Mouse (Mus musculus): ENCODE results near the gene AI464131. TPM values are rescaled to one million over a fixed set of nuclear protein-coding genes. Genes with fewer than 3 reads are reported as not detected.
"Not testable (repeated sequence)": the region's sequence is repeated elsewhere in the genome, so short reads cannot be mapped to it uniquely, and the experiment has no call there.

AI464131 gene
- polyA plus RNA-seq, 1 experiment from 2014 or later = 6.3 TPM

- peaks cover 18% of the 10 kb centered on the region for H3K4me1 ChIP-seq
- no peaks in the 10 kb centered on the region for H3K36me3 ChIP-seq (replicated peaks)
- ATAC-seq (replicated peaks) = peak; percentile 99
- peak within 1 kb of the TSS; percentile 77 for H3K9ac ChIP-seq
- peak within 1 kb of the TSS; percentile 69 for H3K4me3 ChIP-seq
- H3K4me2 ChIP-seq = peak within 1 kb of the TSS; percentile 70
- H3K9me3 ChIP-seq = no peaks in the 10 kb centered on the region
- no peaks in the 10 kb centered on the region for H3K27me3 ChIP-seq (replicated peaks)
- peak within 1 kb of the TSS; percentile 83 for H3K27ac ChIP-seq
- under 1% methylated on average over 70 of the region's 70 CpGs for WGBS
Measured at GRCm38 (mm10) chr4:41464345-41465286, 38.3 kb downstream of the AI464131 start, which contains the start of the genes Kif24 and Nudt2. Kif24 (minus strand) TSS chr4:41464887. Nudt2 (plus strand) TSS chr4:41465151.

DNA sequence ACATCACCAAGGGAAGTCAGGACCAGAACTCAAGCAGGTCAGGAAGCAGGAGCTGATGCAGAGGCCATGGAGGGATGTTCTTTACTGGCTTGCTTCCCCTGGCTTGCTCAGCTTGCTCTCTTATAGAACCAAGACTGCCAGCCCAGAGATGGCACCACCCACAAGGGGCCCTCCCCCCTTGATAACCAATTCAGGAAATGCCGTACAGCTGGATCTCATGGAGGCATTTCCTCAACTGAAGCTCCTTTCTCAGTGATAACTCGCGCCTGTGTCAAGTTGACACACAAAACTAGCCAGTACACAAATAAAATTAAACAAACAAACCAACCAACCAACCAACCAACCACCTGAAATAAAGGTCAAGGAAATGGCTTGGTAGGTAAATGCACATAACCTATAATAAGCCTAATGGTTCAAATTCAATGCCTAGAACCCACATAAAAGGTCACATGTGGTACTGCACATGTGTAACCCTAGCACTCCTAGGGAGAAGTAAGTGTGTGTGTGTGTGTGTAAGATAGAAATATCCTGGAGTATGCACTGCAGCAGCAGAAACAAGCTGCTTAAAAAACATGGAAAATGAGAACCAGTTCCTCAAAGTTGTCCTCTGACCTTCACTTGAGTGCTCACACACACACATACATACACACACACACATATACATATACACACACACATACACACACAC is 39.7 kb downstream of the AI464131 start:
- not testable (repeated sequence) for H3K27me3 ChIP-seq (replicated peaks); H3K9ac ChIP-seq; H3K27ac ChIP-seq; H3K9me3 ChIP-seq; H3K36me3 ChIP-seq (replicated peaks); H3K4me1 ChIP-seq; H3K4me3 ChIP-seq; ATAC-seq (replicated peaks)
- 87% methylated on average over 3 of the region's 3 CpGs for WGBS
- H3K4me2 ChIP-seq = peak overlapping the region; percentile 70; the same call in 1 of the 2 replicates

DNA sequence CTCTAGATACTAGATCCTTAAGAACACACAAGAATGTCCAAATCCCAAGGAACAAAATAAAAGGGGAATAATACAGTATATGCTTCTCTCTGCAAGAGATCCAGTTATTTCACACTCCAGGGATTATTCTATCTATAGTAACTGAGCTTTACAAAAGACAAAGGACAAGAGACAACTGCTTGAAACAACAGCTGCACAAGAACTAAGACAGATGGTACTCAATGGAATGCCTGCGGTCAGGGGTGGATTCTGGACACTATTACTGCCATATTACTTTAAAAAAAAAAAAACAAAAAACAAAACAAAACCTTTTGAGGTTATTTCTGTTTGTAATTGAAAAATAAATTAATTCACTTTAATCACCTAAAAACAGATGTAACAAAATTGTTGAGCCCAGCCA is 42.2 kb downstream of the AI464131 start:
- no peak for ATAC-seq (replicated peaks)
- no peak overlapping the region for H3K4me3 ChIP-seq
- no peak overlapping the region for H3K9ac ChIP-seq
- H3K27ac ChIP-seq = no peak overlapping the region
- H3K9me3 ChIP-seq = no peaks in the 10 kb centered on the region
- no peaks in the 10 kb centered on the region for H3K36me3 ChIP-seq (replicated peaks)
- WGBS = 100% methylated on average over 1 of the region's 1 CpGs
- H3K27me3 ChIP-seq (replicated peaks) = no peaks in the 10 kb centered on the region
- H3K4me2 ChIP-seq = no peak overlapping the region
- H3K4me1 ChIP-seq = peaks cover 9% of the 10 kb centered on the region

GRCm38 (mm10) chr4:41447595-41447994 is 55.3 kb downstream of the AI464131 start:
- H3K4me2 ChIP-seq = no peak overlapping the region
- no peaks in the 10 kb centered on the region for H3K27me3 ChIP-seq (replicated peaks)
- 99% methylated on average over 3 of the region's 3 CpGs for WGBS
- ATAC-seq (replicated peaks) = no peak
- H3K27ac ChIP-seq = no peak overlapping the region
- no peaks in the 10 kb centered on the region for H3K36me3 ChIP-seq (replicated peaks)
- no peaks in the 10 kb centered on the region for H3K9me3 ChIP-seq
- no peak overlapping the region for H3K9ac ChIP-seq
- no peaks in the 10 kb centered on the region for H3K4me1 ChIP-seq
- no peak overlapping the region for H3K4me3 ChIP-seq

Other genes starting within 250 kb of the AI464131 start
- gene Ubap2, start 227.9 kb downstream of the AI464131 start, polyA plus RNA-seq (2015; fragmentation: Nextera tagmentation; extraction: Ambion mirVana) = 58.0 and 61.8 TPM in 2 replicates
- 82.3 TPM in 2 replicates for gene Dcaf12, start 188.2 kb downstream of the AI464131 start, polyA plus RNA-seq (2015; fragmentation: Nextera tagmentation; extraction: Ambion mirVana)
- gene Ubap1, start 154.1 kb downstream of the AI464131 start, polyA plus RNA-seq (2015; fragmentation: Nextera tagmentation; extraction: Ambion mirVana) = 65.2 and 73.8 TPM in 2 replicates
- 3.0 and 3.3 TPM in 2 replicates for gene Kif24, start 38.2 kb downstream of the AI464131 start, polyA plus RNA-seq (2015; fragmentation: Nextera tagmentation; extraction: Ambion mirVana)
- gene Nudt2, start 37.9 kb downstream of the AI464131 start, polyA plus RNA-seq (2015; fragmentation: Nextera tagmentation; extraction: Ambion mirVana) = 65.1 and 66.3 TPM in 2 replicates
- 13.8 and 15.5 TPM in 2 replicates for gene 1110017D15Rik, start 14.3 kb upstream of the AI464131 start, polyA plus RNA-seq (2015; fragmentation: Nextera tagmentation; extraction: Ambion mirVana)
- 16.8 and 18.3 TPM in 2 replicates for gene Fam219a, start 66.5 kb upstream of the AI464131 start, polyA plus RNA-seq (2015; fragmentation: Nextera tagmentation; extraction: Ambion mirVana)
- 3.3 and 3.5 TPM in 2 replicates for gene Dnaic1, start 66.7 kb upstream of the AI464131 start, polyA plus RNA-seq (2015; fragmentation: Nextera tagmentation; extraction: Ambion mirVana)
- gene Enho, start 137.2 kb upstream of the AI464131 start, polyA plus RNA-seq (2015; fragmentation: Nextera tagmentation; extraction: Ambion mirVana) = 121 and 122 TPM in 2 replicates
- gene Cntfr, start 194.0 kb upstream of the AI464131 start, polyA plus RNA-seq (2015; fragmentation: Nextera tagmentation; extraction: Ambion mirVana) = 28.1 and 32.2 TPM in 2 replicates
- gene Il11ra1, start 196.9 kb upstream of the AI464131 start, polyA plus RNA-seq (2015; fragmentation: Nextera tagmentation; extraction: Ambion mirVana) = 37.5 and 40.3 TPM in 2 replicates
- gene Rpp25l, start 210.5 kb upstream of the AI464131 start, polyA plus RNA-seq (2015; fragmentation: Nextera tagmentation; extraction: Ambion mirVana) = 59.1 and 64.6 TPM in 2 replicates
- 295 and 308 TPM in 2 replicates for gene Dctn3, start 220.1 kb upstream of the AI464131 start, polyA plus RNA-seq (2015; fragmentation: Nextera tagmentation; extraction: Ambion mirVana)
- 0.56 and 1.1 TPM in 2 replicates for gene Arid3c, start 228.1 kb upstream of the AI464131 start, polyA plus RNA-seq (2015; fragmentation: Nextera tagmentation; extraction: Ambion mirVana)

All from midbrain, embryonic 15.5 days (tissue).